Mouse (Mus musculus) adrenal gland, adult 8-10 months (tissue): ENCODE data around the gene Pcca. TPM values are rescaled to one million over a fixed set of nuclear protein-coding genes. Genes with fewer than 3 reads are reported as not detected.

Experiments
- DNase-seq: peaks from one replicate; pipeline ENCODE4 v3.0.0; 2022
- total RNA-seq, 4 experiments: library from RNA; stranded (reverse); gene quantifications; 2 replicates each; pipeline ENCODE4 v1.2.4; 2022

The Pcca gene
- 100 to 1,000 TPM; 101 to 165 (median 136) TPM for total RNA-seq

- DNase-seq, result peak; percentile 97
These were observed at the start of gene Pcca for GRCm38 (mm10) chr14:122534017-122534924. Gene Pcca (plus strand): TSS chr14:122534324.

- no peak for DNase-seq
These were observed 49.7 kb upstream of the Pcca start for GRCm38 (mm10) chr14:122484458-122484843.

- no peak for DNase-seq
These were observed 49.1 kb upstream of the Pcca start for GRCm38 (mm10) chr14:122484844-122485551.

- DNase-seq, result no peak
These were observed 48.4 kb upstream of the Pcca start for GRCm38 (mm10) chr14:122485635-122486181.

- DNase-seq, result no peak
These were observed 47.5 kb upstream of the Pcca start for GRCm38 (mm10) chr14:122486611-122487010.

- no peak for DNase-seq
These were observed 46.8 kb upstream of the Pcca start for GRCm38 (mm10) chr14:122487366-122487765.

GRCm38 (mm10) chr14:122489041-122489440 lies 45.1 kb upstream of the Pcca start:
- no peak for DNase-seq

- DNase-seq, result no peak
These were observed 44.3 kb upstream of the Pcca start for GRCm38 (mm10) chr14:122489686-122490414.

- no peak for DNase-seq
These were observed 43.4 kb upstream of the Pcca start, which contains the start of gene Gm10837 for GRCm38 (mm10) chr14:122490441-122491328. Gene Gm10837 (plus strand): TSS chr14:122490586.

- no peak for DNase-seq
These were observed 42.6 kb upstream of the Pcca start for GRCm38 (mm10) chr14:122491521-122491920.

GRCm38 (mm10) chr14:122492015-122492414 lies 42.1 kb upstream of the Pcca start:
- DNase-seq, result no peak

GRCm38 (mm10) chr14:122509058-122509457 lies 25.1 kb upstream of the Pcca start:
- DNase-seq, result no peak

GRCm38 (mm10) chr14:122511519-122511918 lies 22.6 kb upstream of the Pcca start:
- DNase-seq, result no peak

GRCm38 (mm10) chr14:122513511-122514036 lies 20.6 kb upstream of the Pcca start:
- no peak for DNase-seq

GRCm38 (mm10) chr14:122528475-122528874 lies 5.6 kb upstream of the Pcca start:
- DNase-seq, result no peak

GRCm38 (mm10) chr14:122535986-122536385 lies 1.9 kb downstream of the Pcca start:
- no peak for DNase-seq

GRCm38 (mm10) chr14:122548421-122548820 lies 14.3 kb downstream of the Pcca start:
- no peak for DNase-seq

- no peak for DNase-seq
These were observed 14.8 kb downstream of the Pcca start for GRCm38 (mm10) chr14:122548905-122549304.

GRCm38 (mm10) chr14:122552761-122553445 lies 18.8 kb downstream of the Pcca start:
- no peak for DNase-seq

- no peak for DNase-seq
These were observed 23.2 kb downstream of the Pcca start for GRCm38 (mm10) chr14:122557353-122557752.
